Mouse (Mus musculus): ENCODE data around the gene Calm1. TPM values are rescaled to one million over a fixed set of nuclear protein-coding genes. Genes with fewer than 3 reads are reported as not detected.

The Calm1 gene
- polyA plus RNA-seq, 1 experiment from 2014 or later = 3,176 TPM

- Histone ChIP-seq H3K27me3 (replicated peaks; ENCODE audit: control insufficient read depth, insufficient read depth, low read length) (no peaks in the 10 kb centered on the region), H3K4me2 (ENCODE audit: low read length) (peak overlapping the region; percentile 85), H3K36me3 (ENCODE audit: control insufficient read depth, insufficient read depth, low read length) (no peaks in the 10 kb centered on the region), H3K9ac (ENCODE audit: low read depth, low read length) (peak overlapping the region; percentile 86), H3K4me1 (ENCODE audit: control insufficient read depth, insufficient read depth, low read depth, low read length) (peaks cover 7% of the 10 kb centered on the region), H3K27ac (ENCODE audit: low read depth, low read length) (peak overlapping the region; percentile 99), H3K9me3 (ENCODE audit: control insufficient read depth, low read length) (no peaks in the 10 kb centered on the region), H3K4me3 (ENCODE audit: low read length) (peak overlapping the region; percentile 61)
- ATAC-seq = peak; percentile 99
- under 1% methylated on average over 52 of the region's 52 CpGs for WGBS
Measured at GRCm38 (mm10) chr12:100187013-100187755, 12.1 kb upstream of the Calm1 start.

GRCm38 (mm10) chr12:100187756-100188430, 11.3 kb upstream of the Calm1 start:
- Histone ChIP-seq H3K27me3 (replicated peaks; ENCODE audit: control insufficient read depth, insufficient read depth, low read length) (no peaks in the 10 kb centered on the region), H3K27ac (ENCODE audit: low read depth, low read length) (peak overlapping the region; percentile 99), H3K9me3 (ENCODE audit: control insufficient read depth, low read length) (no peaks in the 10 kb centered on the region), H3K36me3 (ENCODE audit: control insufficient read depth, insufficient read depth, low read length) (no peaks in the 10 kb centered on the region), H3K4me2 (ENCODE audit: low read length) (peak overlapping the region; percentile 85), H3K4me3 (ENCODE audit: low read length) (peak overlapping the region; percentile 61), H3K9ac (ENCODE audit: low read depth, low read length) (peak overlapping the region; percentile 60), H3K4me1 (ENCODE audit: control insufficient read depth, insufficient read depth, low read depth, low read length) (peaks cover 7% of the 10 kb centered on the region)
- no peak for ATAC-seq
- WGBS = 2% methylated on average over 29 of the region's 29 CpGs

- Histone ChIP-seq H3K27ac (ENCODE audit: low read depth, low read length) (no peak overlapping the region), H3K4me1 (ENCODE audit: control insufficient read depth, insufficient read depth, low read depth, low read length) (peaks cover 6% of the 10 kb centered on the region), H3K9ac (ENCODE audit: low read depth, low read length) (no peak overlapping the region), H3K9me3 (ENCODE audit: control insufficient read depth, low read length) (no peaks in the 10 kb centered on the region), H3K4me3 (ENCODE audit: low read length) (no peak overlapping the region), H3K4me2 (ENCODE audit: low read length) (no peak overlapping the region), H3K27me3 (replicated peaks; ENCODE audit: control insufficient read depth, insufficient read depth, low read length) (no peaks in the 10 kb centered on the region), H3K36me3 (ENCODE audit: control insufficient read depth, insufficient read depth, low read length) (no peaks in the 10 kb centered on the region)
- 87% methylated on average over 6 of the region's 6 CpGs for WGBS
- no peak for ATAC-seq
Measured at GRCm38 (mm10) chr12:100190802-100191201, 8.4 kb upstream of the Calm1 start.

GRCm38 (mm10) chr12:100194181-100194580, 5.1 kb upstream of the Calm1 start:
- no peaks in the 10 kb centered on the region for H3K36me3 ChIP-seq (ENCODE audit: control insufficient read depth, insufficient read depth, low read length)
- 93% methylated on average over 1 of the region's 1 CpGs for WGBS
- ATAC-seq = no peak
- H3K27ac ChIP-seq (ENCODE audit: low read depth, low read length) = no peak overlapping the region
- no peaks in the 10 kb centered on the region for H3K27me3 ChIP-seq (replicated peaks; ENCODE audit: control insufficient read depth, insufficient read depth, low read length)
- H3K4me2 ChIP-seq (ENCODE audit: low read length) = no peak overlapping the region
- H3K4me3 ChIP-seq (ENCODE audit: low read length) = no peak overlapping the region
- H3K9me3 ChIP-seq (ENCODE audit: control insufficient read depth, low read length) = no peaks in the 10 kb centered on the region
- H3K9ac ChIP-seq (ENCODE audit: low read depth, low read length) = no peak overlapping the region
- H3K4me1 ChIP-seq (ENCODE audit: control insufficient read depth, insufficient read depth, low read depth, low read length) = peaks cover 4% of the 10 kb centered on the region; the same call in 1 of the 2 replicates

GRCm38 (mm10) chr12:100196786-100197185, 2.4 kb upstream of the Calm1 start:
- Histone ChIP-seq H3K4me3 (ENCODE audit: low read length) (no peak overlapping the region), H3K9me3 (ENCODE audit: control insufficient read depth, low read length) (no peaks in the 10 kb centered on the region), H3K4me1 (ENCODE audit: control insufficient read depth, insufficient read depth, low read depth, low read length) (peaks cover 4% of the 10 kb centered on the region; the same call in 1 of the 2 replicates), H3K27me3 (replicated peaks; ENCODE audit: control insufficient read depth, insufficient read depth, low read length) (no peaks in the 10 kb centered on the region), H3K36me3 (ENCODE audit: control insufficient read depth, insufficient read depth, low read length) (no peaks in the 10 kb centered on the region), H3K9ac (ENCODE audit: low read depth, low read length) (no peak overlapping the region), H3K4me2 (ENCODE audit: low read length) (no peak overlapping the region), H3K27ac (ENCODE audit: low read depth, low read length) (no peak overlapping the region)
- 68% methylated on average over 7 of the region's 7 CpGs for WGBS
- no peak for ATAC-seq

GRCm38 (mm10) chr12:100199891-100200644, 833 bp downstream of the Calm1 start:
- H3K27ac ChIP-seq (ENCODE audit: low read depth, low read length) = peak overlapping the region; percentile 93
- H3K9ac ChIP-seq (ENCODE audit: low read depth, low read length) = peak overlapping the region; percentile 92
- H3K4me2 ChIP-seq (ENCODE audit: low read length) = peak overlapping the region; percentile 75
- peaks cover 21% of the 10 kb centered on the region for H3K36me3 ChIP-seq (ENCODE audit: control insufficient read depth, insufficient read depth, low read length)
- ATAC-seq = peak; percentile 62
- WGBS = under 1% methylated on average over 39 of the region's 86 CpGs
- H3K4me1 ChIP-seq (ENCODE audit: control insufficient read depth, insufficient read depth, low read depth, low read length) = peaks cover 26% of the 10 kb centered on the region
- no peaks in the 10 kb centered on the region for H3K27me3 ChIP-seq (replicated peaks; ENCODE audit: control insufficient read depth, insufficient read depth, low read length)
- peak overlapping the region; percentile 91 for H3K4me3 ChIP-seq (ENCODE audit: low read length)
- H3K9me3 ChIP-seq (ENCODE audit: control insufficient read depth, low read length) = no peaks in the 10 kb centered on the region

GRCm38 (mm10) chr12:100200645-100201362, 1.6 kb downstream of the Calm1 start:
- Histone ChIP-seq H3K4me3 (ENCODE audit: low read length) (peak overlapping the region; percentile 91), H3K27me3 (replicated peaks; ENCODE audit: control insufficient read depth, insufficient read depth, low read length) (no peaks in the 10 kb centered on the region), H3K4me1 (ENCODE audit: control insufficient read depth, insufficient read depth, low read depth, low read length) (peaks cover 26% of the 10 kb centered on the region), H3K36me3 (ENCODE audit: control insufficient read depth, insufficient read depth, low read length) (peaks cover 28% of the 10 kb centered on the region), H3K9me3 (ENCODE audit: control insufficient read depth, low read length) (no peaks in the 10 kb centered on the region), H3K4me2 (ENCODE audit: low read length) (peak overlapping the region; percentile 75), H3K9ac (ENCODE audit: low read depth, low read length) (peak overlapping the region; percentile 92), H3K27ac (ENCODE audit: low read depth, low read length) (peak overlapping the region; percentile 93)
- ATAC-seq = 0 out of 2 replicates have a peak, but pooled peaks have one; percentile 9
- 3% methylated on average over 28 of the region's 29 CpGs for WGBS

- Histone ChIP-seq H3K36me3 (ENCODE audit: control insufficient read depth, insufficient read depth, low read length) (peaks cover 32% of the 10 kb centered on the region), H3K27ac (ENCODE audit: low read depth, low read length) (no peak overlapping the region), H3K9ac (ENCODE audit: low read depth, low read length) (peak overlapping the region; percentile 92), H3K4me1 (ENCODE audit: control insufficient read depth, insufficient read depth, low read depth, low read length) (peaks cover 26% of the 10 kb centered on the region), H3K4me2 (ENCODE audit: low read length) (peak overlapping the region; percentile 75), H3K27me3 (replicated peaks; ENCODE audit: control insufficient read depth, insufficient read depth, low read length) (no peaks in the 10 kb centered on the region), H3K4me3 (ENCODE audit: low read length) (peak overlapping the region; percentile 91), H3K9me3 (ENCODE audit: control insufficient read depth, low read length) (no peaks in the 10 kb centered on the region)
- no peak for ATAC-seq
- WGBS = 15% methylated on average over 4 of the region's 4 CpGs
Measured at GRCm38 (mm10) chr12:100201363-100201711, 2.1 kb downstream of the Calm1 start.
